Mouse (Mus musculus): ENCODE results near the gene Dpyd. TPM values are rescaled to one million over a fixed set of nuclear protein-coding genes. Genes with fewer than 3 reads are reported as not detected.

Dpyd gene
- total and polyA plus RNA-seq, 2 experiments from 2014 or later: 3.5 to 5.9 TPM

DNA sequence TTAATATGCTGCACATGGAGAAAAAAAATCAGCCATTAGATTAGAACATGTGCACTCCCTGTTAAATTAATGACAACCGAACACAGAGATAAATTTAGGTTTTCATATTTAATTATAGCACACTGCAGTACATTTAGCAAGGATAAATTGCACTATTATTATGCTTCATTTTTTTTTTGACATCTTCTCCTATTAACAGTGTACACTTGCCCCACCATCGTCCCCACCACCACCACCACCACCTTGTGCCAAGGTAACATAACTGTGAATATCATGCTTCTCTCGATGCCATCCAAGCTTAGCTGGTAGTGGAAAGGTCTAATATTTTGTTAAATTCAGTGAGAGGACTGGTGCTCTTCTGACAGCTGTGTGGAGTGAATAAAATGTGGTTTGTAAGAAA lies 800.5 kb downstream of the Dpyd start:
- H3K27me3 ChIP-seq (ENCODE audit: insufficient read depth, low read length): no peaks in the 10 kb centered on the region
- TF ChIP-seq CTCF (IDR thresholded peaks at IDR 0.05): no peak
- DNase-seq (ENCODE audit: low spot score) (no peak), ATAC-seq (ENCODE audit: low FRiP score) (no peak)
- H3K36me3 ChIP-seq (ENCODE audit: insufficient read depth, low read length): no peaks in the 10 kb centered on the region
- H3K4me2 ChIP-seq (ENCODE audit: low read depth, low read length, poor library complexity, severe bottlenecking): no peak overlapping the region
- 40% methylated on average over 3 of the region's 3 CpGs for WGBS
- H3K27ac ChIP-seq (ENCODE audit: low read depth, low read length): no peak overlapping the region; the same call in 1 of the 2 replicates
- no peaks in the 10 kb centered on the region for H3K9me3 ChIP-seq (ENCODE audit: low read length)
- H3K4me1 ChIP-seq (ENCODE audit: insufficient read depth, low read length): no peaks in the 10 kb centered on the region
- no peak overlapping the region for H3K4me3 ChIP-seq (ENCODE audit: low read depth, low read length)
- H3K9ac ChIP-seq (replicated peaks; ENCODE audit: low read length, poor library complexity, severe bottlenecking): no peak overlapping the region

DNA sequence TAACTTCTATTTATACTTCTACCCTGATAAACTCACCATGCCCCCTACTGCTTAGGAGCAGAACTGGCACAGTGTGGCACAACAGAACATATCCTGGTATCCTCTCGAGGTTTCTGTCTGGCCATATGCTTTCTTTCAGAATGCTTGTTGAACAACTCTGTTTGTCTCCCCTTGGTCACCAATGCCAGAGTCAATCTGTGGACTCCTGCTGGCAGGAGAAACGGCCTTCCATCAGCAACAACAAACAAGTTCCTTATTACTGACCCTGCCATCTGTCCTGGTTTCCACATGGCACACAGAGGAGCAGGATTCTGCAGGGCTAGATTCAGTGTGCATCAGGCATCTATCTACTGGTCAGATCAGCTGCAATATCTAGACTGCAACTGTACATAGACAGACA lies 807.0 kb downstream of the Dpyd start:
- DNase-seq (ENCODE audit: low spot score) (peak; percentile 55), ATAC-seq (ENCODE audit: low FRiP score) (no peak)
- Histone ChIP-seq H3K4me1 (ENCODE audit: insufficient read depth, low read length) (no peaks in the 10 kb centered on the region), H3K9me3 (ENCODE audit: low read length) (no peaks in the 10 kb centered on the region), H3K4me2 (ENCODE audit: low read depth, low read length, poor library complexity, severe bottlenecking) (no peak overlapping the region), H3K9ac (replicated peaks; ENCODE audit: low read length, poor library complexity, severe bottlenecking) (no peak overlapping the region), H3K36me3 (ENCODE audit: insufficient read depth, low read length) (no peaks in the 10 kb centered on the region), H3K4me3 (ENCODE audit: low read depth, low read length) (no peak overlapping the region), H3K27me3 (ENCODE audit: insufficient read depth, low read length) (no peaks in the 10 kb centered on the region), H3K27ac (ENCODE audit: low read depth, low read length) (no peak overlapping the region)
- TF ChIP-seq CTCF (IDR thresholded peaks at IDR 0.05): no peak; the same call in 1 of the 2 replicates
- 57% methylated on average over 2 of the region's 2 CpGs for WGBS

DNA sequence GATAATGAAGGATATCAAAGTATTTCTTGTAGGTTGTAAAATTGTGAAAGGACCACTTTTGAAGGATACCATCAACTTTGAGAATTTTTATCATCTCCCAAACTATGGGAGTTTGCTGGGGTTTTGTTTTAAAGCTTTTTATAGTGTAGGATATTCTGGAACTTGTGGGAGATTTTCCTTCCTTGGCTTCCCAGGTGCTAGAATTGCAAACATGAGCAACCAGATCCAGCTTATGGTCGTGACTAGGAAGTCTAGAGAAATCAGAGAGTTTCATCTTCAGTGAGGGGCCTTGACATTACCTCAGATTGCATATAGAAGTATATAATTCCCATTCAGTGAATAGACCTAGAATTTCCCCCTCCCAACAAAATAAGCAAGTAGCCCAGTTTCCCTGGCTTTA lies 819.2 kb downstream of the Dpyd start:
- H3K9ac ChIP-seq (replicated peaks; ENCODE audit: low read length, poor library complexity, severe bottlenecking): no peak overlapping the region
- H3K4me3 ChIP-seq (ENCODE audit: low read depth, low read length): no peak overlapping the region
- H3K4me1 ChIP-seq (ENCODE audit: insufficient read depth, low read length): no peaks in the 10 kb centered on the region
- no peaks in the 10 kb centered on the region for H3K36me3 ChIP-seq (ENCODE audit: insufficient read depth, low read length)
- H3K4me2 ChIP-seq (ENCODE audit: low read depth, low read length, poor library complexity, severe bottlenecking): no peak overlapping the region
- WGBS: 70% methylated on average over 1 of the region's 1 CpGs
- no peak for TF ChIP-seq CTCF (IDR thresholded peaks at IDR 0.05)
- no peak overlapping the region for H3K27ac ChIP-seq (ENCODE audit: low read depth, low read length)
- DNase-seq (ENCODE audit: low spot score) (no peak), ATAC-seq (ENCODE audit: low FRiP score) (no peak)
- no peaks in the 10 kb centered on the region for H3K27me3 ChIP-seq (ENCODE audit: insufficient read depth, low read length)
- H3K9me3 ChIP-seq (ENCODE audit: low read length): no peaks in the 10 kb centered on the region

DNA sequence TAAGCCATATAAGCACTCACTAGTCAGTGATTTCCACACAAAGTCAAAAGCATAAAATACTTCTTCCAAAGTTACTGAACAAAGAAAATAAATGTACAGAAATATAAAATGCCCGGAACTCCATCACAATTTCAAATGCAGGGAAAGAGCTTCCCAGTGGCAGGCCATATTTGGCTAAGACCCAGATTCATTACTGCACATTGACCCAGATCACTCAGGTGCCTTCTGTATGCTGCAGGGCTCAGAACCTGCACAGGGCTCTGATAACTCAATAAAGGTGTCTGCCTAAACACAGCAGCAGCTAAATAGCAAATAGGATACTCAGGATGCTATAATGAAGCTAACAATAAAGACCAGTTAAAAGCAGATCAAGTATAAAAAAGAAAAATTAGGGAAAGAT lies 820.5 kb downstream of the Dpyd start:
- Histone ChIP-seq H3K4me3 (ENCODE audit: low read depth, low read length) (no peak overlapping the region), H3K27ac (ENCODE audit: low read depth, low read length) (no peak overlapping the region), H3K9me3 (ENCODE audit: low read length) (no peaks in the 10 kb centered on the region), H3K27me3 (ENCODE audit: insufficient read depth, low read length) (no peaks in the 10 kb centered on the region), H3K4me1 (ENCODE audit: insufficient read depth, low read length) (no peaks in the 10 kb centered on the region), H3K4me2 (ENCODE audit: low read depth, low read length, poor library complexity, severe bottlenecking) (no peak overlapping the region), H3K36me3 (ENCODE audit: insufficient read depth, low read length) (no peaks in the 10 kb centered on the region), H3K9ac (replicated peaks; ENCODE audit: low read length, poor library complexity, severe bottlenecking) (no peak overlapping the region)
- DNase-seq (ENCODE audit: low spot score): no peak
- 77% methylated on average over 1 of the region's 1 CpGs for WGBS
- ATAC-seq (ENCODE audit: low FRiP score): no peak
- TF ChIP-seq CTCF (IDR thresholded peaks at IDR 0.05): no peak

DNA sequence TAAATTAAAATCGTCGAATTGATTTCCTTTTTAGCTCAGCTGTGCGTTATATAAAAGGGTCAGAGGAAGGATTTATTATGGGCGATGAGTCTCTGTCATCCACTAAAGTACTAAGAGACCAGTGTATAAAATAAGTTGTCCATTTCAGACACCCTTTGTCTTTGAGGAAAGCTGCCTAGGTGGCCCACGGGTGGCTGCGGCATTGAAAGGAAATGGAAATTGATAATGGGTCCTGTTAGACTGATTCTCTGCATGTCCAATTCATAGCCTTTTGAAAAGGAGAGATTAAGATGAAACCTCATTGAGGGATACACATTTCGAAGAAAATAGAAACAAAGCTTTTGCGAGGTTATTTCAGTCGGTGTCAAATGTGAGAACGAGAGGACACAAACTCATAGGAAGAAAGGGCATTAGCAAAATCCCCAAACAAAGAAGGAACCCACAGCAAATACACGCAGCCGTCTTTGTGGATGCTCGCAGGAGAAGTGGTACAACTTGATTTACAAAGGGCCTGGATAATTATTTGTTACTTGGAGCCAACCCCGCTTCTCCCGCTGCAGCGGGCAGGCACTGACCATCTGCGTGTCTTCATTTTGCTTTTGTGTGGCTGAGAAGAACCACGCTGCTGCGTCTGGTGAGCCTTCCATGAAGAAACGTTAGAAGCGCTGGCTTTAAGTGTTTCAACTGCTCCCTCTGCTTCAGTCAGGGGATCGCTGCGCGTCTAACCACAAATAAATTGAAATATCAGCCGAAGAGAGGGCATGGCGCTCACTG lies 825.6 kb downstream of the Dpyd start:
- Histone ChIP-seq H3K36me3 (ENCODE audit: insufficient read depth, low read length) (no peaks in the 10 kb centered on the region), H3K9me3 (ENCODE audit: low read length) (no peaks in the 10 kb centered on the region), H3K9ac (replicated peaks; ENCODE audit: low read length, poor library complexity, severe bottlenecking) (peak overlapping the region; percentile 40; the same call in 1 of the 2 replicates), H3K4me3 (ENCODE audit: low read depth, low read length) (peak overlapping the region; percentile 17), H3K27me3 (ENCODE audit: insufficient read depth, low read length) (peaks cover 3% of the 10 kb centered on the region; the same call in 1 of the 2 replicates), H3K4me1 (ENCODE audit: insufficient read depth, low read length) (no peaks in the 10 kb centered on the region), H3K27ac (ENCODE audit: low read depth, low read length) (no peak overlapping the region), H3K4me2 (ENCODE audit: low read depth, low read length, poor library complexity, severe bottlenecking) (peak overlapping the region; percentile 35)
- 19% methylated on average over 26 of the region's 26 CpGs for WGBS
- TF ChIP-seq CTCF (IDR thresholded peaks at IDR 0.05): no peak
- peak; percentile 47; the same call in 1 of the 2 replicates for ATAC-seq (ENCODE audit: low FRiP score)
- DNase-seq (ENCODE audit: low spot score): peak; percentile 44

DNA sequence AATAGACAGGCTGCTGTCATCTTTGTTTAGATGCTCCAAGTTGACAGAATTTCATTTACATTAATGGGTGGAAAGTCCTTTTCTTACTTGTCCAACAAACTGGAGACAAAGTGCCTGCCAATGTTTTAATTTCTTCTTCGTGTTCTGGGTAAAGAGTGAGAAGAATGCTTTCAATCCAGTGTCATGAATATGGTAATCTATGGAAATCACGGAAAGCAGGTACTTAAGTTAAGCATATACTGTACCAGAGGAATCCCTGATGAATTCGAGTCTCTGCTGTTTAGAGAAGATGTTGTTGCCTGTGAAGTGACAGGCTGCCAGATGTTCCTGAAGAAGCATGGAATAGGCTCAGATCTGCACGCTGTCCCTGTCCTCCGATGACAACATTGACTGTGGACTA lies 835.3 kb downstream of the Dpyd start:
- Histone ChIP-seq H3K36me3 (ENCODE audit: insufficient read depth, low read length) (no peaks in the 10 kb centered on the region), H3K4me1 (ENCODE audit: insufficient read depth, low read length) (no peaks in the 10 kb centered on the region), H3K9me3 (ENCODE audit: low read length) (no peaks in the 10 kb centered on the region), H3K4me2 (ENCODE audit: low read depth, low read length, poor library complexity, severe bottlenecking) (no peak overlapping the region), H3K4me3 (ENCODE audit: low read depth, low read length) (no peak overlapping the region), H3K9ac (replicated peaks; ENCODE audit: low read length, poor library complexity, severe bottlenecking) (no peak overlapping the region), H3K27me3 (ENCODE audit: insufficient read depth, low read length) (no peaks in the 10 kb centered on the region), H3K27ac (ENCODE audit: low read depth, low read length) (no peak overlapping the region)
- no peak for TF ChIP-seq CTCF (IDR thresholded peaks at IDR 0.05)
- no peak for ATAC-seq (ENCODE audit: low FRiP score)
- 48% methylated on average over 5 of the region's 5 CpGs for WGBS
- no peak for DNase-seq (ENCODE audit: low spot score)

Measured in midbrain, postnatal 0 days (tissue).